Mouse (Mus musculus) bone marrow macrophage, adult 2 months (primary cell): ENCODE data around the gene Slc3a1.

Experiments
- CTCF ChIP-seq: IDR thresholded peaks from 2 replicates; pipeline ENCODE4 v1.5.1; 2012; ENCODE audit warnings: low read depth, mild to moderate bottlenecking, low read length, moderate library complexity
- POLR2A ChIP-seq: IDR thresholded peaks from 2 replicates; pipeline ENCODE4 v1.6.1; 2012; ENCODE audit warnings: mild to moderate bottlenecking, low read depth, low read length, borderline replicate concordance

DNA sequence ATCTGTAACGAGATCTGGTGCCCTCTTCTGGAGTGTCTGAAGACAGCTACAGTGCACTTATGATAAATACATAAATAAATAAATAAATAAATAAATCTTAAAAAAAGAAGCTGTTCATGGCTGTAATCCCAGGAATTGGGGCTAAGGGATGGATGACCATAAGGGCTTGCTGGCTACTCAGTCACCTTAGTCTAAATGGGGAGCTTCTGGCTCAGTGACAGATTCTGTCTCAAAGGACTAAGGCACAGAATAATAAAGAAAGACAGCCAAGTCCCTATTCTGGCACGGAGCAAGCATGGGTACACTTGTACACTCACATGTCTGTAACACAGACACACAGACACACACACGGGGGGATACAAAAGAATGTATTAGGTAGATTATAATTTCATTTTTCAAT is 51.1 kb downstream of the Slc3a1 start:
- TF ChIP-seq POLR2A (no peak), CTCF (no peak)
